Mouse (Mus musculus) forebrain, embryonic 16.5 days (tissue): ENCODE measurements around the gene Rc3h2. TPM values are rescaled to one million over a fixed set of nuclear protein-coding genes. Genes with fewer than 3 reads are reported as not detected.

Experiments used
- ATAC-seq: fragments of 200-750 bp; cut with Nextera tagmentation; 2 replicates; pipeline ENCODE4 v1.8.0; 2017; ENCODE audit warnings: mild to moderate bottlenecking, moderate library complexity
- H3K27ac ChIP-seq: fragments of 300-500 bp; sonication (generic); 2 replicates; pipeline ENCODE4 v1.5.1; 2014; ENCODE audit warnings: low read length, control low read depth
- H3K27me3 ChIP-seq: fragments of 300-500 bp; sonication (generic); replicated peaks from 2 replicates; pipeline ENCODE4 v1.6.1; 2014; ENCODE audit warnings: low read length; ENCODE audit not compliant: control insufficient read depth, insufficient read depth
- H3K36me3 ChIP-seq: fragments of 300-500 bp; sonication (generic); 2 replicates; pipeline ENCODE4 v1.6.1; 2014; ENCODE audit not compliant: control insufficient read depth, insufficient read depth
- H3K4me1 ChIP-seq: fragments of 300-500 bp; sonication (generic); replicated peaks from 2 replicates; pipeline ENCODE4 v1.6.1; 2014; ENCODE audit warnings: low read length; ENCODE audit not compliant: control insufficient read depth, insufficient read depth
- H3K4me2 ChIP-seq: fragments of 300-500 bp; sonication (generic); 2 replicates; pipeline ENCODE4 v1.6.1; 2014; ENCODE audit warnings: mild to moderate bottlenecking, low read length, control low read depth
- H3K4me3 ChIP-seq: fragments of 300-500 bp; sonication (generic); replicated peaks from 2 replicates; pipeline ENCODE4 v1.5.1; 2014; ENCODE audit warnings: mild to moderate bottlenecking, low read length, control low read depth
- H3K9ac ChIP-seq: fragments of 300-500 bp; sonication (generic); replicated peaks from 2 replicates; pipeline ENCODE4 v1.6.1; 2014; ENCODE audit warnings: low read depth, low read length, control low read depth
- H3K9me3 ChIP-seq: fragments of 300-500 bp; sonication (generic); 2 replicates; pipeline ENCODE4 v1.6.1; 2016; ENCODE audit warnings: low read length; ENCODE audit not compliant: control insufficient read depth
- WGBS: fragments of 180-500 bp; shearing (Covaris S2); extraction: QIAGEN DNeasy Blood & Tissue Kit; methylation state at CpG from one replicate; pipeline ENCODE4 v1.1.7; 2014; 5-methylcytosine and 5-hydroxymethylcytosine counted together
- polyA plus RNA-seq: library from polyadenylated mRNA; unstranded; fragments of >200 nt; fragmentation: Nextera tagmentation; extraction: Ambion mirVana; gene quantifications from 2 replicates; pipeline ENCODE4 v1.2.1, GENCODE M21; 2015

The Rc3h2 gene
- 23.6 and 28.1 TPM in 2 replicates for polyA plus RNA-seq

DNA sequence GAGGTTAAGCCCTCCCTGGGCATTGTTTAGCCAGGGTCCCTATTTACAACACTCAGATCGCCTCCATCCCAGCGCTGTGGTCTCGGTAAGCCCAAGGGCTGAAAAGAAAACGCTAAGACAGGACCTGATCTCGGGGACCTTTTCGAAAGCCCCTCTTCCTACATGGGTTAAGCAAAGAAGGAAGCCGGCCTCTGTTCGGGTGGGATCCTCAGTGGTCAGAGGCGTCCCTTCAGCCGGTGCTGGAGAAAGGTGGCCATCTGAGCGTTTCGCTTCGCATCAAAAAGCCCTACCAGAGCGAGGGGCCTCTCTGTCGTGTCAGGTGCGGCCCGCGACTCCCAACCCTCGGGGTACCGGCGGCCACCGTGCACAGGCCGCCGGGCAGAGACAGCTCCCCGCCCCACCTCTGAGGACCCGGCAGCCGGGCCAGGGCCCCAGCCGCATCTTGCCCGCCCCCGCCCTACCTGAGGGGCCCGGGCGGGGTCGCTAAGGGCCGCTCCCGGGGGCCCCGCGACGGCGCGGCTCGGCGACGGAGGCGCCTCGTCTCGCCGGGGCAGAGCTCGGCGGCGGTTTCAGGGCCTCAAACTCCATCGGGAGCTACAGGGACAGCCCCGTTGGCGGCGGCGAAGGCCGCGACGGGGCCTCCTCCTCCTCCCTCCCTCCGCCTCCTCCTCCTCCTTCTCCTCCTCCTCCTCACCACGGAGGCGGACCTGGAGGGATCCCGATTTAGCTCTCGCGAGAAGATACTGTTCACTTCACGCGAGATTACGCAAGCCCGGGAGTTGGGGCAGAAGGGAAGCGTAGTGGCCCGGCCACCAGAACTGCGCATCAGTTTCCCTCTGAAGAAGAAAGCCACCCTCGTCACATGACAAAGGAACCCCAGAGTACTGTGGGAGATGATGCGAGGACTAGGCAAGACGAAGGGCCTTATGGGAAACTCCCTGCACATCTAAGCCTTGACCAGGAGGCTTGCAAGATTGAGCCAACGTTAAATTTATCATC lies at the start of gene Rc3h2:
TSS of gene Rc3h2 (minus strand) at position 598 of the 999 bp plus-strand sequence.
- peak within 1 kb of the TSS; percentile 91 for H3K27ac ChIP-seq
- no peaks in the 10 kb centered on the region for H3K9me3 ChIP-seq
- H3K27me3 ChIP-seq = no peaks in the 10 kb centered on the region
- peak within 1 kb of the TSS; percentile 86 for H3K9ac ChIP-seq
- peak within 1 kb of the TSS; percentile 85 for H3K4me2 ChIP-seq
- under 1% methylated on average over 72 of the region's 75 CpGs for WGBS
- H3K4me1 ChIP-seq = peaks cover 8% of the 10 kb centered on the region; the same call in 1 of the 2 replicates
- H3K36me3 ChIP-seq = no peaks in the 10 kb centered on the region
- peak; percentile 98 for ATAC-seq
- peak within 1 kb of the TSS; percentile 98 for H3K4me3 ChIP-seq

DNA sequence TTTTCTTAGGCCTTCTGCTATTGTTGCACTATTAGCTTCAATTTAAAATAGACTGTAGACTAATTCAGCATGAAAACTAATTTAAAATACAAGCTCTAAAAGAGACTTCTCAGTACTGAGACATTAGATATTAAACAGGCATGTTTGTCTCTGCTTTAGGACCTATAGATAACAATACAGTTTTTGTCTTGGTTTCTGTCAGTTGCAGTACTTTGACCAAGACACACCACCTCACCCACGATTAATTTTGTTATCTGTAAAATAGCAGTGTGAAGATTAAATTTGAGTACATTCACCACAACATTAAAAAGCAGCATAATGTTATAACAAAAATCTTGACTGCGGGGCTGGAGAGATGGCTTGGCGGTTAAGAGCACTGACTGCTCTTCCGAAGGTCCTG lies 43.6 kb upstream of the Rc3h2 start:
- no peaks in the 10 kb centered on the region for H3K4me1 ChIP-seq
- no peak overlapping the region for H3K27ac ChIP-seq

DNA sequence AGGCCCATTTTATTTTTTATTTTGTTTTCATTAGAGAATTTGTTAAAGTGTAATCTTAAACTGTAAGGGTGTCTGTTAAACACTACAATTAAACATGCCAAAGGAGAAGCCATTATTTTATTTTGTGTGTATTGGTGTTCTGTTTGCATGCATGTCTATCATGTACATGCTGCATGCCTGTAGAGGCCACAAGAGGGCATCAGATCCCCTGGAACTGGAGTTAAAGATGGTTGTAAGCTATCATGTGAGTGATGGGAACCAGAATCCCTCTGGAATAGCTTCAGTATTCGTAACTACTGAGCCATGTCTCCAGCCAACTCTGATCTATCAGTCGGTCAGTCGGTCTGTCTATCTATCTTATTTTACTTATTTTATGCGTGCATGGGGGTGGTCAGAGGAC lies 38.0 kb upstream of the Rc3h2 start:
- no peaks in the 10 kb centered on the region for H3K4me1 ChIP-seq
- whole genome bisulfite sequencing = 94% methylated on average over 4 of the region's 4 CpGs
- no peak for ATAC-seq

More for the DNA sequence above, 43.6 kb upstream of the Rc3h2 start:
- Histone ChIP-seq H3K27me3 (no peaks in the 10 kb centered on the region), H3K36me3 (peaks cover 5% of the 10 kb centered on the region; the same call in 1 of the 2 replicates), H3K9ac (no peak overlapping the region), H3K4me2 (no peak overlapping the region), H3K9me3 (no peaks in the 10 kb centered on the region), H3K4me3 (no peak overlapping the region)
- no peak for ATAC-seq
- 92% methylated on average over 4 of the region's 4 CpGs for WGBS

DNA sequence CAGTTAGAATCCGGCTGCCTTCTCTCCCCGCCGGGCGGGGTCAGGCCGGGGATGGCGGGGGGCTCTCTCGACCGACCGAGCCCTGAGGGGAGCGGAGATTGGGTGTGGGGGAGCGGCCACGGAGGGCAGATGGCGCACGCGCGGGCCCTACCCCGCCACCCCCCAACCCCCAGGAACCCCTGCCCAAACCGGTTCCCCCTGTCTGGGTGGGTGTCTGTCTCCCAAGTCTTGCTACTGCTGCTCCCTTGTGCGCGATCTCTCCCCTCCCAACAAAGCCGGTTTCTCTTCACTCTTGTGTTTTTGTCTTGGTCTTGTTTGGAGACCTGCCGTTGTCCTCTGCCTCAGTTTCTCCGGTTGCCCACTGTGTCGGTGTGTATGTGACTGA lies 29.7 kb upstream of the Rc3h2 start:
- 0% methylated on average over 24 of the region's 24 CpGs for WGBS
- peak; percentile 84 for ATAC-seq
- H3K9me3 ChIP-seq = no peaks in the 10 kb centered on the region
- H3K9ac ChIP-seq = peak overlapping the region; percentile 96
- H3K4me2 ChIP-seq = peak overlapping the region; percentile 82
- peak overlapping the region; percentile 92 for H3K27ac ChIP-seq
- H3K4me1 ChIP-seq = peaks cover 9% of the 10 kb centered on the region
- H3K27me3 ChIP-seq = no peaks in the 10 kb centered on the region
- peak overlapping the region; percentile 96 for H3K4me3 ChIP-seq
- H3K36me3 ChIP-seq = no peaks in the 10 kb centered on the region

More for the DNA sequence above, 38.0 kb upstream of the Rc3h2 start:
- Histone ChIP-seq H3K27ac (no peak overlapping the region), H3K4me2 (no peak overlapping the region), H3K9ac (no peak overlapping the region), H3K9me3 (no peaks in the 10 kb centered on the region), H3K36me3 (no peaks in the 10 kb centered on the region), H3K4me3 (no peak overlapping the region), H3K27me3 (no peaks in the 10 kb centered on the region)

DNA sequence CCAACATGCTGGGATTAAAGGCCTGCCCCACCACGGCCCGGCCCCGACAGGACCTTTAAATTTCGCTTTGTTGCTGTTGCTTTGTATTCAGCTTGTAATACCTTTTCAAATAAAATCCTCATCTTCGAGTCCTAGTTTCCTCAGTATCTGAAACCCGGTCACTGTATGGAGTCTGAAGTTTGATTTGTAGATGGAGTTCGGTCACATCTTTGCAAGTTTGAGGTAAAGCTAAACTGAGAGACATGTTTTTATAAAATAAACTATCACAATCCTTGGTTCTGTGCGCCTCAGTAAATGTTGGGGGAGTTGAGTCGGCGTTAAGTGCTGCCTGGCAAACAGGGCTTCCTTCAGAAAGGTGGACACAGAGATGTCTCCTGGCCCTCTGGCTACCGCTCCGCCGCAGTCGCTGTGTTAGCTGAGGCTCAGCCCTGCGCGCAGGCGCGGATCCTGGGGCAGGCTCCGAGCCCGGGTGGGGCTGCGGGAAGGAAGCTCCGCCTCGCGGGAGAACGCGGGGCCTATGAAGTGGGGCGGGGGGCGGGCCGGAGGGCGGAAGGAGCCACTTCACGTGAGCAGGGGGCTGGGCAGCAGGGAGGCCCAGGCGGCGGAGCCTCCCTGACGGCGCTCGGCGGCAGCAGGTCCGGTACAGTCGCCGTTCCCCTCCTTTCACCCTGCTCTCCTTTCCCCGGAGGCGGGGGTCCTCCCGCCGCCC lies 29.1 kb upstream of the Rc3h2 start:
- peak; percentile 98 for ATAC-seq
- Histone ChIP-seq H3K36me3 (no peaks in the 10 kb centered on the region), H3K4me1 (peaks cover 9% of the 10 kb centered on the region), H3K27ac (peak overlapping the region; percentile 92), H3K4me3 (peak overlapping the region; percentile 96), H3K27me3 (no peaks in the 10 kb centered on the region), H3K4me2 (peak overlapping the region; percentile 82), H3K9me3 (no peaks in the 10 kb centered on the region), H3K9ac (peak overlapping the region; percentile 96)
- WGBS = 8% methylated on average over 42 of the region's 44 CpGs

DNA sequence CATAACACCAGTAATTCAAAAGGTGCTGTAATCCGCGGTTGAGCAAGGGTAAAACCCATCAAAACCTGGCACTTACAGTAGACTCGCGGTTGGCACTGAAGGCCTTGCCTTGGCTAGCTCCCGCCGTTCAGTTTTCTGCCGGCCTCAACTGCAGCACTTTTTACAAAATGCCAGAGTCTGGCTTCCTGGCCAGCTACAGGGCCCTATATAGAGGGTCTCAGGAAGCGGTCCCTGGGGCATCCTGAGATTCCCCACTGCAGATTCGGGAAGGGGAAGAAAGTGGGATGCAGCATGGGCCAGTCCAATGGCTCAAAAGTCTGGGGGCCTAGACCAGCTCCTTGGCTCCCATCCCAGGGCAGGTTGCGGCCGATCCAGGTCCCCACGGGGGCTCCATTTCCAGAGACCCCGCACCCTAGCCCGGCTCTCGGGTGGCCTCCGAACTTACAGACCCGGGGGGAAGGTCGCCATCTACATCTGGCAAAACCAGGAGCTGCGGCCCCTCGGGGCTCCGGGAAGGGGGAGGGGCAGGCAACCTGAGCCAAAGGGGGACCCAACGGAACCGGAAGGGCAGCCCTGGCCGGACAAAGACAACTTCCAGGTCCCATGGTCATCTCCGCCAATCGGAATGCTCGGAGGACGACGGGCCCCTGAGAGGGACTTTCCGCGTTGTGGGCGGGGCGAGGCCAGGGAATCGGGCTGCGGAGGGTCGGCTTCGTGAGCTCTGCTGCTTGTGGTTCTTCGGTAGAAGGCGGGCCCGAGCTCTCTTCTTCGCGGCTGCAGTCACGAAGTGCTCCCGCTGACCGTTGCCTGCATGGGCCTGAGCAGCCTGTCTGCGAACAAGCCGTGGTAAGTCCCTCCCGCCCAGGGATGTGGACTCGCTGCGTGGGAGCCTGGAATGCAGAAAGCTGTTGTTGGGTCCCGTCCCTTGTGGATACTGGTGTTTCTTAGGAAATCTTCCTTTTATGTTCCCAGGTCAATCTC lies 20.2 kb upstream of the Rc3h2 start, which contains the start of the genes Zbtb26, Zbtb6 and Rabgap1:
TSS of gene Zbtb26 (minus strand) at position 525 of the 981 bp plus-strand sequence.
TSS of gene Zbtb6 (minus strand) at position 561 of the 981 bp plus-strand sequence.
TSS of gene Rabgap1 (plus strand) at position 669 of the 981 bp plus-strand sequence.
- no peaks in the 10 kb centered on the region for H3K27me3 ChIP-seq
- H3K4me3 ChIP-seq = peak within 1 kb of the TSS; percentile 96
- no peaks in the 10 kb centered on the region for H3K36me3 ChIP-seq
- H3K9ac ChIP-seq = peak within 1 kb of the TSS; percentile 86
- WGBS = under 1% methylated on average over 51 of the region's 51 CpGs
- H3K9me3 ChIP-seq = no peaks in the 10 kb centered on the region
- peak; percentile 98 for ATAC-seq
- peak within 1 kb of the TSS; percentile 73 for H3K27ac ChIP-seq
- peaks cover 11% of the 10 kb centered on the region for H3K4me1 ChIP-seq
- H3K4me2 ChIP-seq = peak within 1 kb of the TSS; percentile 94

DNA sequence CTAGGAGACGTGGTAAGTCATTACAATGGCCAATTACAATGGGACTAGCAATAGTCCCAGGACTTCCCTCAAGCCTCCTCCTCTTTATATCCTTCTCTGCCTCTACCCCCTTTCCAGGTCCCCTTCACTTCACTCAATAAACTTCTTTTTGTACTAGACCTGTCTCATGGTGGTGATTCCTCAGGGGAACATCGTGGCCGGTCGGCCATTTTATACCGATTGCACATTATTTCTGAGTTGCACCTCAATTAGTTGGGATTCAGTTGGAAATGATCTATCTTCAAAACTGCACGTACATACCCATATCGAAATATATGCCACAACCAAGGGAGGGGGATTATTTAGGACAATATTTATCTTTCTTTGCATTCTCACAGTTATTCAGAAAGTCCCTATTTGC lies 8.9 kb upstream of the Rc3h2 start:
- Histone ChIP-seq H3K9ac (peak overlapping the region; percentile 74), H3K27ac (peak overlapping the region; percentile 99), H3K9me3 (no peaks in the 10 kb centered on the region), H3K4me3 (peak overlapping the region; percentile 70), H3K27me3 (no peaks in the 10 kb centered on the region), H3K4me1 (peaks cover 12% of the 10 kb centered on the region), H3K4me2 (peak overlapping the region; percentile 92), H3K36me3 (peaks cover 12% of the 10 kb centered on the region; the same call in 1 of the 2 replicates)
- 17% methylated on average over 7 of the region's 7 CpGs for WGBS
- ATAC-seq = peak; percentile 34
